In genomic region chr3:51306621-51307020, GRCm38 (mm10) we compare ENCODE assay signal across 15 mouse cellular contexts.
"Had no signal": no experiment of that assay in that cellular context is flagged by ENCODE, and none has a peak within 500 bp of the region (broad histone marks: within the 10 kb centered on the region; RNA-seq: fewer than 3 reads in every experiment).

No protein-coding gene starts in this region.

- H3K9ac ChIP-seq: neural tube, embryonic 12.5 days; neural tube, embryonic 13.5 days; neural tube, embryonic 15.5 days; stomach, embryonic 15.5 days had no signal

- H3K9me3 ChIP-seq: neural tube, embryonic 12.5 days; neural tube, embryonic 13.5 days; neural tube, embryonic 15.5 days; stomach, embryonic 15.5 days had no signal

- H3K36me3 ChIP-seq: stomach, embryonic 15.5 days had no signal

- H3K4me1 ChIP-seq: stomach, embryonic 15.5 days had no signal

- H3K27ac ChIP-seq: neural tube, embryonic 12.5 days; neural tube, embryonic 13.5 days; neural tube, embryonic 15.5 days; stomach, embryonic 15.5 days had no signal

- DNase-seq: retina, postnatal 1 day; right cerebral cortex, adult 18-20 months; right cerebral cortex, postnatal 14 days; right cerebral cortex, postnatal 25 days; right cerebral cortex, postnatal 4 days; thymus, adult 18-20 months; thymus, adult 2 months; thymus, postnatal 14 days; thymus, postnatal 25 days; thymus, postnatal 36 days; thymus, postnatal 4 days had no signal

- H3K4me2 ChIP-seq: neural tube, embryonic 12.5 days; neural tube, embryonic 13.5 days; neural tube, embryonic 15.5 days; stomach, embryonic 15.5 days had no signal

- H3K4me3 ChIP-seq: neural tube, embryonic 12.5 days; neural tube, embryonic 13.5 days; neural tube, embryonic 15.5 days; stomach, embryonic 15.5 days had no signal

- H3K27me3 ChIP-seq: neural tube, embryonic 12.5 days; neural tube, embryonic 13.5 days; neural tube, embryonic 15.5 days; stomach, embryonic 15.5 days had no signal
